Mouse (Mus musculus) forebrain, embryonic 10.5 days (tissue): Measurements from ENCODE around the gene Map2k4. TPM values are rescaled to one million over a fixed set of nuclear protein-coding genes. Genes with fewer than 3 reads are reported as not detected.

Source experiments
- DNase-seq: peaks from one replicate; pipeline ENCODE4 v3.0.0-alpha.2; 2017; ENCODE audit warnings: low spot score; ENCODE audit errors: extremely low spot score
- H3K27ac ChIP-seq: fragments of 300-500 bp; sonication (generic); 2 replicates; pipeline ENCODE4 v1.5.1; 2016; ENCODE audit warnings: mild to moderate bottlenecking
- H3K27me3 ChIP-seq: fragments of 300-500 bp; sonication (generic); 2 replicates; pipeline ENCODE4 v1.6.1; 2016; ENCODE audit warnings: mild to moderate bottlenecking; ENCODE audit not compliant: poor library complexity, severe bottlenecking
- H3K36me3 ChIP-seq: fragments of 300-500 bp; sonication (generic); replicated peaks from 2 replicates; pipeline ENCODE4 v1.6.1; 2016; ENCODE audit warnings: mild to moderate bottlenecking, moderate library complexity
- H3K4me1 ChIP-seq: fragments of 300-500 bp; sonication (generic); 2 replicates; pipeline ENCODE4 v1.6.1; 2016
- H3K4me3 ChIP-seq: fragments of 300-500 bp; sonication (generic); 2 replicates; pipeline ENCODE4 v1.5.1; 2016; ENCODE audit warnings: mild to moderate bottlenecking, moderate library complexity
- H3K9me3 ChIP-seq: fragments of 300-500 bp; sonication (generic); 2 replicates; pipeline ENCODE4 v1.6.1; 2016; ENCODE audit warnings: mild to moderate bottlenecking, moderate library complexity
- WGBS: fragments of 180-500 bp; shearing (Covaris S2); methylation state at CpG from one replicate; pipeline ENCODE4 v1.1.7; 2016; 5-methylcytosine and 5-hydroxymethylcytosine counted together
- polyA plus RNA-seq: library from polyadenylated mRNA; unstranded; fragments of >200 nt; fragmentation: Nextera tagmentation; extraction: Ambion mirVana; gene quantifications from 2 replicates; pipeline ENCODE4 v1.2.1, GENCODE M21; 2016

Gene Map2k4
- polyA plus RNA-seq, 1 experiment from 2014 or later: 67.8 TPM

DNA sequence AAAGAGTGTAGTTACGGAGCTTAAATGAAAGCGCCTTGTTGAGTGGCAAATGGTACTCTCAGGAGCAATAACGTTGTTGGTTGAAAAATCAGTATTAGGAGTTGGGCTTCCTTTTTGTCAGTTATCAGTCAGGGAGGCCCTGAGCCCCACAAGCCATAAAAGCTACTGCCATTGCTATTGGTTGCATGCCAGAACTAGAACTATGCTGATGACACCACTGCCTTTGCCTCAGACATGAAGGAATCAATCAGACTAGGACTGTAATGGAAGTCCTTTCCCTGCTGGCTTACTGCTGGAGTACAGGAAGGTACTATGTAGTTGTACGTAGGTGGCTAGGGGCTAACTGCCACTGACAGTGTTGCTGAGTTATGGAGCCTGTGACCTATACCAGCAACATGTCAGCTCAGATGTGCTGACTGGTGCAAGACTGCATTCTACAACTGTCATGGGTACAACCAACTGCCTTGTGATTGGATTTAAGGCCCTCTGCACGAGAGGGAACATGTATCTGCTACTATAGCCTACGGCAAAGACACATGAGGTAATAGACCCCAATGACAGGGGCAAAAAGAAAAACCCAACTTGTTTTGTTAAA, 58.4 kb downstream of the Map2k4 start:
- DNase-seq: no peak

GRCm38 (mm10) chr11:65728906-65729305, 59.2 kb downstream of the Map2k4 start:
- no peak overlapping the region for H3K27ac ChIP-seq
- H3K4me3 ChIP-seq: no peak overlapping the region
- H3K9me3 ChIP-seq: no peaks in the 10 kb centered on the region
- peaks cover 37% of the 10 kb centered on the region for H3K36me3 ChIP-seq
- 96% methylated on average over 4 of the region's 4 CpGs for WGBS
- no peak for DNase-seq
- H3K27me3 ChIP-seq: no peaks in the 10 kb centered on the region
- H3K4me1 ChIP-seq: no peaks in the 10 kb centered on the region

More for the DNA sequence above, 58.4 kb downstream of the Map2k4 start:
- H3K9me3 ChIP-seq: no peaks in the 10 kb centered on the region
- peaks cover 34% of the 10 kb centered on the region for H3K36me3 ChIP-seq
- H3K27ac ChIP-seq: no peak overlapping the region
- 95% methylated on average over 6 of the region's 6 CpGs for WGBS
- H3K27me3 ChIP-seq: no peaks in the 10 kb centered on the region
- no peak overlapping the region for H3K4me3 ChIP-seq
- no peaks in the 10 kb centered on the region for H3K4me1 ChIP-seq

- DNase-seq: no peak
- Histone ChIP-seq H3K36me3 (peaks cover 24% of the 10 kb centered on the region), H3K4me1 (no peaks in the 10 kb centered on the region), H3K27ac (no peak overlapping the region), H3K9me3 (no peaks in the 10 kb centered on the region), H3K27me3 (no peaks in the 10 kb centered on the region), H3K4me3 (no peak overlapping the region)
- 86% methylated on average over 2 of the region's 2 CpGs for WGBS
Observed at GRCm38 (mm10) chr11:65723715-65724114, 64.4 kb downstream of the Map2k4 start.

DNA sequence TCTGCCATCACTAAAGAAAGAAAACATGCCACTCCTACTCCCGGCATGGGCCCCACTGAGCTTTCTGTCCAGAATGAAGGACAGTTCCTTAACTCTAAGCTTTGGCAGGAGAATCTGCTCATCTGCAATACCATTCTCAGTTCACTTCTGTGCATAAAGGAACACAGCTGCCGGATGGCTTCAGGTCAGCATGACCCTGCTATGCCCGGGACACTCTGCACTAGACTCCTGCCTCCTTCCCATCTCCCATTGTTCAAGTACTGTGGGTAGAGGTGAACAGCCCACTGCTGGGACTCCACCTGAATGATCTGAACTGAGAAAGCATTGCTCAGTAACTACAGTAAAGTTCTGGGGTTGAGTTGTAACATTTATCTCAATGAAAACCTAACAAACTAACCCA, 66.5 kb downstream of the Map2k4 start:
- no peak for DNase-seq
- Histone ChIP-seq H3K4me1 (no peaks in the 10 kb centered on the region), H3K27me3 (no peaks in the 10 kb centered on the region), H3K27ac (no peak overlapping the region), H3K4me3 (no peak overlapping the region), H3K36me3 (peaks cover 37% of the 10 kb centered on the region), H3K9me3 (no peaks in the 10 kb centered on the region)
- WGBS: 91% methylated on average over 3 of the region's 3 CpGs

DNA sequence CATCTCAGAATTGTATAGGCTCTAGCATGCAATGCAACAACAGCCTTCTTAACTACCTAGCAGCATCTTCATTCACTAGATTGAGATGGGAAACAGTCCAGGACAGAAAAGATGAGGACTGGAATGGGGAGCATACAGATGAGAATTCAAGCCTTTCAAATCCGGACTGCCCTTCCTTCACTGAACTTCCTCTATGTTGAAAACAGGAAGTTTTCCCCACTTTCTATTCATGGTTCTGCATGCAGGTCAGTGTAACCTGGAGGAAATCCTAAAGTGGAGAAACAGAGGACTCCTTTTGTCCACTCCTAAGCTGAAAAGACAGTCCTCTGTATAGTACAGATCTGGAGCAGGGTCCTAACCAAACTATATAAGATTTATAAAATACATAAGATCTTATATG, 68.1 kb downstream of the Map2k4 start:
- WGBS: 76% methylated on average over 1 of the region's 1 CpGs
- no peaks in the 10 kb centered on the region for H3K4me1 ChIP-seq
- no peak for DNase-seq
- no peaks in the 10 kb centered on the region for H3K27me3 ChIP-seq
- H3K9me3 ChIP-seq: no peaks in the 10 kb centered on the region
- no peak overlapping the region for H3K27ac ChIP-seq
- H3K36me3 ChIP-seq: peaks cover 39% of the 10 kb centered on the region
- H3K4me3 ChIP-seq: no peak overlapping the region

DNA sequence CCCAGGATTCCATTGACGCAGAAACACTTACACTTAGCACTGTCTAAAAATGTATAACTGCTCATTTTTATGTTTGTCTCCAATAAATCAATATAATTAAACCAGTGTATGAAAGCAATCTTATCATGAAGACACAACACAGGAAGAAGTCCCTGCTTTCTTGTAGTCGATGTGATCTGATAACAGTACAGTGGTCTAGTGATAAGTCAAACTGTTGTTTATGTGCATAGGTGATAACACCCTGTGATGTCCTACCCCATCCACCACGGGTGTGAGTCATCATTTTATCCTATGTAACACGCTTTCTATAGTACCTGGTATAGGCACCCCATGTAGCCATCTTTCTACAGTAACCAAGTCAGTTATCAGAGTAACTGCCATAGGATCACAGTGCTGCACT, 74.3 kb downstream of the Map2k4 start:
- DNase-seq: no peak
- 87% methylated on average over 4 of the region's 4 CpGs for WGBS
- Histone ChIP-seq H3K4me3 (no peak overlapping the region), H3K4me1 (peaks cover 13% of the 10 kb centered on the region), H3K27ac (no peak overlapping the region), H3K27me3 (no peaks in the 10 kb centered on the region), H3K36me3 (peaks cover 38% of the 10 kb centered on the region), H3K9me3 (no peaks in the 10 kb centered on the region)

GRCm38 (mm10) chr11:65712754-65713306, 75.3 kb downstream of the Map2k4 start:
- DNase-seq: no peak
- Histone ChIP-seq H3K4me1 (peaks cover 13% of the 10 kb centered on the region), H3K9me3 (no peaks in the 10 kb centered on the region), H3K4me3 (no peak overlapping the region), H3K27me3 (no peaks in the 10 kb centered on the region), H3K36me3 (peaks cover 40% of the 10 kb centered on the region), H3K27ac (no peak overlapping the region)
- WGBS: 86% methylated on average over 6 of the region's 6 CpGs

DNA sequence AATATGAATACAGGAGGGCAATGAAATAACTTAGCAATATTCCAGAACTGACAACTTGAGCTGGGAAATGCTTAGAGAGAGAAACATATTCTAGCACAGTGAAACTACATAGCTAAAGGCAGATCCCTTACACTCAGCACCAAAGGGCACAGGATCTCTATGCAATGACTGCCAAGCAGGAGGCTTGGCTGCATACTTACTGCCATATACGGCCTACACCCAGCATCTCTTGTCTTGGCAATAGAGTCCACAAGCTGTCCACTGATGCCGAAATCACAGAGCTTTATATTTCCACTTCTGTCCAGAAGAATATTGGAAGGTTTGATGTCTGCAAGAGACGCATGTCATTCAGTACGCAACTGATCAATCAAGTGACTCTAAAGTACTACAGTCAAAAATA, 81.3 kb downstream of the Map2k4 start:
- no peak for DNase-seq
- Histone ChIP-seq H3K4me3 (no peak overlapping the region), H3K36me3 (peaks cover 53% of the 10 kb centered on the region), H3K4me1 (no peaks in the 10 kb centered on the region), H3K27me3 (no peaks in the 10 kb centered on the region), H3K27ac (no peak overlapping the region), H3K9me3 (no peaks in the 10 kb centered on the region)
- 95% methylated on average over 4 of the region's 4 CpGs for WGBS

DNA sequence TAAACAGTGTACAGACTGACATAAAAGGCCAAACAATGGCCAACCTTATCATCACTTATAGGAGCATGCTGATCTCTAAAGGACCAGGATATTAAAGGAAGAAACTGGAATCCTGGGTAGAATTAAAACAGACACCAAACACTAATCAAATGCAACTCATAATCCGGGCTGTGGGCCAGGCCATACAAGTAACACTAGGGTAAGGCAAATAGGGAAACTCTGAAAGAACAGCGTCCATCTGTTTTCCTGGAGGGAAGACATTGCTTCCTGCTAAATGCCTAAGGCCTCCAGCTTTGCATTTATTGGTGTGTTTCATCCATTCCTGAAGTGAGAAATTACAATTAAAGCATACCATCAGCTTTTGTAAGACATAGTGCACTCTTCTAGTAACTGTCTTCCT, 81.9 kb downstream of the Map2k4 start:
- WGBS: 95% methylated on average over 2 of the region's 2 CpGs
- H3K4me3 ChIP-seq: no peak overlapping the region
- no peaks in the 10 kb centered on the region for H3K9me3 ChIP-seq
- H3K27me3 ChIP-seq: no peaks in the 10 kb centered on the region
- peaks cover 56% of the 10 kb centered on the region for H3K36me3 ChIP-seq
- no peak overlapping the region for H3K27ac ChIP-seq
- no peak for DNase-seq
- no peaks in the 10 kb centered on the region for H3K4me1 ChIP-seq

- Histone ChIP-seq H3K4me1 (no peaks in the 10 kb centered on the region), H3K36me3 (peaks cover 60% of the 10 kb centered on the region), H3K27ac (no peak overlapping the region), H3K9me3 (no peaks in the 10 kb centered on the region), H3K27me3 (no peaks in the 10 kb centered on the region), H3K4me3 (no peak overlapping the region)
- no peak for DNase-seq
- 94% methylated on average over 4 of the region's 4 CpGs for WGBS
Observed at GRCm38 (mm10) chr11:65704861-65705260, 83.2 kb downstream of the Map2k4 start.

DNA sequence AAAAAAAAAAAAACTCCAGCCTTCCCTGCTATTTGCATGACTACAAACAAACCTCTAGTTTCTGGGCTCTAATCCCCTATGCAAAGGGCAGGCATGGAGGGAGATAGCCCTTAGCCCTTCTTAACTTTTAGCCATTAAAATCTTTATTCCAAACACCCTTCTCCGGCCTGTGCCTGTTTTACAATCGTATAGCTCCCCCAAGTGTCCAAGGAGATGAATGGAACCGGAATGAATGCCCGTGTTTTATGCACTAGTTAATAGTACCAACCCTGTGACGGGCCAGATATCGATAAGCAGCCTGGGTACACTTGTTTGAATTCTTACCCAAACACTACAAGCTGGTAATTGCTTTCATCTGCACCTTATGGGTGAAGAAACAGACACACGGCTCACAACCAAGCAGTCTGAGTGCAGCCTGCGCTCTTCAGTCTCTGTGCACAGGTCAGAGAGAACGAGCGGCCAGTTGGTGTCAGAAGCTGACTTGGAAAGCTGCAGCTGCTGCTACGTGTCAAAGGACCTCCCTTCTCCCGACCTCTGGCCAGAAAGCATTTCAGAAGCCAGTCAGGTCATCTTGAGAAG, 109.2 kb downstream of the Map2k4 start:
- peak; percentile 38 for DNase-seq
- WGBS: 39% methylated on average over 12 of the region's 12 CpGs
- no peaks in the 10 kb centered on the region for H3K9me3 ChIP-seq

DNA sequence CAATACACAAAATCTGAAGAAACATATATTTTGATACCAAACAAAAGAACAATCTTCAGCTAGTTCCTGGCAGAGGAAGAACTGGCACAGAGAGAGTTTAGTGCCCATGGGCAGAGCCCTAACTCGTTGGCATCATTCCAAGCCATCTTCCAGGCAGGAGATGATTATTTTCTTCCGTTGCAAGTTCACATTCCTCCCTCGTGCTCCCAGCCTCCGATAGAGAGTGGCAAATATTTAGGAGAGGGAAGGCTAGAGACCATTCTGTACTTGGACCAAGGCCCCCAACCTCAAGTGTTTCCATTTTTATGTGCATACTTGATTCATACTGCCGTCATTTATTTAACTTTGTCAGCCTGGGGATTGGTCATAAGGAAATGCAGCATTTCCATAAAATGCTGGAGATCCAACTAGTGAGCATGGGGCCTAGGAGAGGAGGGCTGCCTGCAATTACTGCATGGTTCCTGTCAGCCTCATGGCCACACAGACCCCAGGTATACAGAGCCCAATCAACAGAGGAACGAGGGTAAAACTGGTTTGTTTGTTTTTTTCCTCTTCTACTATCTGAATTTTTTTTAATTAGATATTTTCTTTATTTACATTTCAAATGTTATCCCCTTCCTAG, 120.6 kb downstream of the Map2k4 start:
- 89% methylated on average over 6 of the region's 6 CpGs for WGBS
- Histone ChIP-seq H3K36me3 (no peaks in the 10 kb centered on the region), H3K4me1 (no peaks in the 10 kb centered on the region), H3K27ac (no peak overlapping the region), H3K9me3 (no peaks in the 10 kb centered on the region), H3K27me3 (no peaks in the 10 kb centered on the region), H3K4me3 (no peak overlapping the region)
- DNase-seq: no peak

More for the DNA sequence above, 109.2 kb downstream of the Map2k4 start:
- no peaks in the 10 kb centered on the region for H3K36me3 ChIP-seq
- no peaks in the 10 kb centered on the region for H3K27me3 ChIP-seq
- H3K4me3 ChIP-seq: no peak overlapping the region
- no peaks in the 10 kb centered on the region for H3K4me1 ChIP-seq
- H3K27ac ChIP-seq: no peak overlapping the region

DNA sequence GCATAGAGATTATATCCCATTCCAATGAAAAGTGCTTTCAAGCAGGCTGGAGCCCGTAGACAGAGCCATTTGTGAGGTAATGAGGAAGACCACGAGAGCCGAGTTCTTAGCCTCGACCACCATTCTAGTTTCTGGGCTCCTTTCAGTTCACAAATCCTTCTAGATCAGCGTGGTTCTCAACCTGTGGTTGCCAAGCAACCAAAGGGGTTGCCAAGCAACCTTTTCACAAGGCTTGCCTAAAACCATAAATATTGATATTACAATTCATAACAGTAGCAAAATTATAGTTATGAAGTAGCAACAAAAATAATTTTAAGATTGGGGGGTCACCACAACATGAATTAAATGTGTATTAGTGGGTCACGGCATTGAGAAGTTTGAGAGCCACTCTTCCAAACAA, 123.2 kb downstream of the Map2k4 start:
- 82% methylated on average over 6 of the region's 6 CpGs for WGBS
- Histone ChIP-seq H3K4me3 (no peak overlapping the region), H3K27me3 (no peaks in the 10 kb centered on the region), H3K27ac (no peak overlapping the region), H3K9me3 (no peaks in the 10 kb centered on the region), H3K4me1 (no peaks in the 10 kb centered on the region), H3K36me3 (no peaks in the 10 kb centered on the region)
- no peak for DNase-seq
